Mouse (Mus musculus): Measurements from ENCODE around the gene Slc26a1. TPM values are rescaled to one million over a fixed set of nuclear protein-coding genes. Genes with fewer than 3 reads are reported as not detected.
"Not testable (repeated sequence)": the region's sequence is repeated elsewhere in the genome, so short reads cannot be mapped to it uniquely, and the experiment has no call there.

Slc26a1 gene
- polyA plus RNA-seq, 3 experiments from 2014 or later: 0.16 to 0.78 TPM; not detected in 1

- ATAC-seq: no peak
Measured at GRCm38 (mm10) chr5:108655891-108656650, 19.3 kb downstream of the Slc26a1 start.

GRCm38 (mm10) chr5:108655381-108655780 lies 20.0 kb downstream of the Slc26a1 start:
- no peak for ATAC-seq

- ATAC-seq: no peak
Measured at GRCm38 (mm10) chr5:108654444-108654990, 20.9 kb downstream of the Slc26a1 start.

- no peak for ATAC-seq
Measured at GRCm38 (mm10) chr5:108653341-108653740, 22.0 kb downstream of the Slc26a1 start.

GRCm38 (mm10) chr5:108651823-108652222 lies 23.5 kb downstream of the Slc26a1 start:
- peak; percentile 95 for ATAC-seq

- ATAC-seq: no peak
Measured at GRCm38 (mm10) chr5:108651136-108651720, 24.1 kb downstream of the Slc26a1 start.

GRCm38 (mm10) chr5:108650341-108650740 lies 25.0 kb downstream of the Slc26a1 start:
- no peak for ATAC-seq

GRCm38 (mm10) chr5:108648937-108649576 lies 26.3 kb downstream of the Slc26a1 start:
- no peak for ATAC-seq

GRCm38 (mm10) chr5:108647820-108648465 lies 27.4 kb downstream of the Slc26a1 start:
- ATAC-seq: no peak

GRCm38 (mm10) chr5:108647311-108647710 lies 28.1 kb downstream of the Slc26a1 start:
- no peak for ATAC-seq

GRCm38 (mm10) chr5:108646343-108646660 lies 29.1 kb downstream of the Slc26a1 start:
- ATAC-seq: no peak

GRCm38 (mm10) chr5:108645651-108646342 lies 29.6 kb downstream of the Slc26a1 start:
- no peak for ATAC-seq

GRCm38 (mm10) chr5:108643674-108644073 lies 31.7 kb downstream of the Slc26a1 start:
- no peak for ATAC-seq

GRCm38 (mm10) chr5:108636172-108636571 lies 39.2 kb downstream of the Slc26a1 start:
- ATAC-seq: no peak

- not testable (repeated sequence) for ATAC-seq
Measured at GRCm38 (mm10) chr5:108634088-108634487, 41.3 kb downstream of the Slc26a1 start.

GRCm38 (mm10) chr5:108633676-108634075 lies 41.7 kb downstream of the Slc26a1 start:
- ATAC-seq: no peak

GRCm38 (mm10) chr5:108629634-108630483 lies 45.5 kb downstream of the Slc26a1 start, which contains the start of the genes Gak and Tmem175:
Gene Gak (minus strand): TSS chr5:108629755.
Gene Tmem175 (plus strand): TSS chr5:108629770.
- peak; percentile 96 for ATAC-seq

GRCm38 (mm10) chr5:108628891-108629633 lies 46.3 kb downstream of the Slc26a1 start:
- peak; percentile 42 for ATAC-seq

GRCm38 (mm10) chr5:108626050-108626660 lies 49.2 kb downstream of the Slc26a1 start:
- ATAC-seq: no peak

GRCm38 (mm10) chr5:108621870-108622269 lies 53.5 kb downstream of the Slc26a1 start:
- no peak for ATAC-seq

Measured in inflammation-experienced regulatory T-cells, adult 6 months (primary cell).